Mouse (Mus musculus): ENCODE measurements at regions not wholly inside any gene's neighbourhood (a gene's known extent, or its start where the extent isn't known, plus 50 kb on each side); places are given as distances from the start of the nearest gene placed in this dataset.

- DNase-seq, result no peak
These were observed 319.6 kb upstream of the Npvf start for GRCm38 (mm10) chr6:50973815-50974214.

GRCm38 (mm10) chr6:50974961-50975360 lies 320.7 kb upstream of the Npvf start:
- no peak for DNase-seq

- DNase-seq, result no peak
These were observed 322.7 kb upstream of the Npvf start for GRCm38 (mm10) chr6:50976973-50977372.

GRCm38 (mm10) chr6:50977381-50977780 lies 323.1 kb upstream of the Npvf start:
- no peak for DNase-seq

- no peak for DNase-seq
These were observed 323.8 kb upstream of the Npvf start for GRCm38 (mm10) chr6:50978016-50978415.

- DNase-seq, result no peak
These were observed 324.3 kb upstream of the Npvf start for GRCm38 (mm10) chr6:50978571-50978970.

GRCm38 (mm10) chr6:50979764-50980163 lies 325.5 kb upstream of the Npvf start:
- DNase-seq, result no peak

- DNase-seq, result no peak
These were observed 326.1 kb upstream of the Npvf start for GRCm38 (mm10) chr6:50980311-50980710.

GRCm38 (mm10) chr6:50981702-50982309 lies 327.6 kb upstream of the Npvf start:
- DNase-seq, result no peak

- no peak for DNase-seq
These were observed 328.6 kb upstream of the Npvf start for GRCm38 (mm10) chr6:50982856-50983255.

- DNase-seq, result no peak
These were observed 329.4 kb upstream of the Npvf start for GRCm38 (mm10) chr6:50983511-50984099.

- DNase-seq, result no peak
These were observed 330.1 kb upstream of the Npvf start for GRCm38 (mm10) chr6:50984157-50984905.

GRCm38 (mm10) chr6:50986270-50986924 lies 332.2 kb upstream of the Npvf start:
- DNase-seq, result no peak

GRCm38 (mm10) chr6:50988561-50988960 lies 334.3 kb upstream of the Npvf start:
- DNase-seq, result no peak

- no peak for DNase-seq
These were observed 337.4 kb upstream of the Npvf start for GRCm38 (mm10) chr6:50991528-50992125.

- no peak for DNase-seq
These were observed 339.7 kb upstream of the Npvf start for GRCm38 (mm10) chr6:50993952-50994351.

- no peak for DNase-seq
These were observed 348.5 kb upstream of the Npvf start for GRCm38 (mm10) chr6:51002713-51003112.

- DNase-seq, result no peak
These were observed 351.9 kb upstream of the Npvf start for GRCm38 (mm10) chr6:51006074-51006591.

GRCm38 (mm10) chr6:51009526-51010340 lies 355.5 kb upstream of the Npvf start:
- no peak for DNase-seq

GRCm38 (mm10) chr6:51010536-51010935 lies 356.3 kb upstream of the Npvf start:
- no peak for DNase-seq

- no peak for DNase-seq
These were observed 358.0 kb upstream of the Npvf start for GRCm38 (mm10) chr6:51012086-51012830.

All from cerebellum, postnatal 36 days (tissue).